Mouse (Mus musculus): ENCODE results near the gene Rnf8.

DNA sequence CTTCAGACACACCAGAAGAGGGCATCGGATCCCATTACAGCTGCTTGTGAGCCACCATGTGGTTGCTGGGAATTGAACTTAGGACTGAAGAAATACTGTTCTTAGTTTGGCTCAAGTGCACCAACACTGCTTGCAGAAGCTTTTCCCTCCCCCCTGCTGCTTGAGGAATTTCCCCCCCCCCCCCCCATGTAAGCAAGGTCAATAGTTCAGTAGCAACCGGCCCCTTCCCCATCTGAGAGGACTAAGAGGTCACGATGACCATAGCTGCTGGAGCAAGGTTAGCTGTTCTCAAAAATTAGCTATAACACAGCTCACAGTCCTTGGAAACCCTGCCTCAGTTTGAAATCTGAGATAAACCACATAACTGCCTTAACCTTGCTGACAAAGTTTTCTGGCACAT is 27.6 kb downstream of the Rnf8 start:
- no peak for TF ChIP-seq POLR2A (IDR thresholded peaks at IDR 0.05; ENCODE audit: insufficient read length, low read depth)
- no peak for TF ChIP-seq CEBPB (IDR thresholded peaks at IDR 0.05; ENCODE audit: insufficient read depth, poor library complexity, severe bottlenecking)
- no peak for TF ChIP-seq POLR2AphosphoS2 (IDR thresholded peaks at IDR 0.05; ENCODE audit: insufficient read length, low read depth)
- TF ChIP-seq E2F4 (IDR thresholded peaks at IDR 0.05; ENCODE audit: insufficient read depth): no peak
- no peak for TF ChIP-seq TCF12 (IDR thresholded peaks at IDR 0.05; ENCODE audit: insufficient read depth, poor library complexity, severe bottlenecking)
- TF ChIP-seq USF1 (IDR thresholded peaks at IDR 0.05; ENCODE audit: low read depth): no peak
- no peak for TF ChIP-seq MYOD1 (IDR thresholded peaks at IDR 0.05; ENCODE audit: control insufficient read depth in 1 of 3, insufficient read length in 2 of 3, low read depth in 2 of 3)
- TF ChIP-seq MAX (IDR thresholded peaks at IDR 0.05; ENCODE audit: low read depth): no peak
